Mouse (Mus musculus) induced T-regulatory cell, adult 2 months (primary cell): ENCODE results near the gene Rab37.

ENCODE experiments used
- DNase-seq: peaks from one replicate; pipeline ENCODE4 v3.0.0-alpha.2; 2012; ENCODE audit warnings: low read depth

Rab37 gene

GRCm38 (mm10) chr11:115091362-115091901 lies at the start of gene Rab37:
TSS of gene Rab37 (plus strand) at chr11:115091431.
- peak; percentile 48 for DNase-seq

- DNase-seq = no peak
These were observed 43.0 kb upstream of the Rab37 start, which contains the start of gene Cd300ld3 for GRCm38 (mm10) chr11:115048259-115048658. TSS of gene Cd300ld3 (minus strand) at chr11:115048409.

GRCm38 (mm10) chr11:115049282-115049895 lies 41.8 kb upstream of the Rab37 start:
- DNase-seq = peak; percentile 45

GRCm38 (mm10) chr11:115052206-115052605 lies 39.0 kb upstream of the Rab37 start:
- peak; percentile 74 for DNase-seq

- no peak for DNase-seq
These were observed 38.2 kb upstream of the Rab37 start for GRCm38 (mm10) chr11:115052991-115053390.

GRCm38 (mm10) chr11:115054537-115054936 lies 36.7 kb upstream of the Rab37 start:
- no peak for DNase-seq

- DNase-seq = no peak
These were observed 32.5 kb upstream of the Rab37 start for GRCm38 (mm10) chr11:115058701-115059100.

GRCm38 (mm10) chr11:115059797-115060196 lies 31.4 kb upstream of the Rab37 start:
- DNase-seq = no peak

- no peak for DNase-seq
These were observed 29.2 kb upstream of the Rab37 start, which contains the start of gene Cd300e for GRCm38 (mm10) chr11:115062077-115062476. TSS of gene Cd300e (minus strand) at chr11:115062177.

- DNase-seq = no peak
These were observed 24.5 kb upstream of the Rab37 start for GRCm38 (mm10) chr11:115066768-115067167.

GRCm38 (mm10) chr11:115071015-115071551 lies 20.1 kb upstream of the Rab37 start:
- no peak for DNase-seq

GRCm38 (mm10) chr11:115071631-115072294 lies 19.5 kb upstream of the Rab37 start:
- DNase-seq = no peak

GRCm38 (mm10) chr11:115073002-115073401 lies 18.2 kb upstream of the Rab37 start:
- no peak for DNase-seq

- DNase-seq = no peak
These were observed 15.8 kb upstream of the Rab37 start for GRCm38 (mm10) chr11:115075407-115075806.

GRCm38 (mm10) chr11:115075859-115076258 lies 15.4 kb upstream of the Rab37 start:
- DNase-seq = no peak

GRCm38 (mm10) chr11:115077436-115077835 lies 13.8 kb upstream of the Rab37 start:
- no peak for DNase-seq

- no peak for DNase-seq
These were observed 12.6 kb upstream of the Rab37 start for GRCm38 (mm10) chr11:115078680-115079079.

- peak; percentile 83 for DNase-seq
These were observed 10.3 kb upstream of the Rab37 start for GRCm38 (mm10) chr11:115080886-115081285.

GRCm38 (mm10) chr11:115081373-115081772 lies 9.9 kb upstream of the Rab37 start:
- DNase-seq = no peak

- no peak for DNase-seq
These were observed 9.0 kb upstream of the Rab37 start for GRCm38 (mm10) chr11:115082196-115082595.

GRCm38 (mm10) chr11:115083376-115084139 lies 7.7 kb upstream of the Rab37 start:
- DNase-seq = peak; percentile 88

- DNase-seq = no peak
These were observed 6.6 kb upstream of the Rab37 start for GRCm38 (mm10) chr11:115084595-115084994.
